Mouse (Mus musculus) erythroblast, embryonic 14.5 days (primary cell): Measurements from ENCODE around the gene Krt76. TPM values are rescaled to one million over a fixed set of nuclear protein-coding genes. Genes with fewer than 3 reads are reported as not detected.

Experiments used
- H3K27me3 ChIP-seq: 2 replicates; pipeline ENCODE4 v1.6.1; 2012; ENCODE audit warnings: inconsistent platforms; ENCODE audit not compliant: control insufficient read depth
- H3K36me3 ChIP-seq: 2 replicates; pipeline ENCODE4 v1.6.1; 2012; ENCODE audit warnings: mild to moderate bottlenecking, inconsistent platforms; ENCODE audit not compliant: control insufficient read depth
- H3K4me1 ChIP-seq: 2 replicates; pipeline ENCODE4 v1.6.1; 2012; ENCODE audit warnings: inconsistent platforms; ENCODE audit not compliant: control insufficient read depth
- H3K4me3 ChIP-seq: replicated peaks from 2 replicates; pipeline ENCODE3; 2012; ENCODE audit warnings: moderate library complexity, mild to moderate bottlenecking, inconsistent platforms
- H3K9me3 ChIP-seq: 2 replicates; pipeline ENCODE4 v1.6.1; 2012; ENCODE audit warnings: low read length, inconsistent platforms, mixed read lengths; ENCODE audit not compliant: control insufficient read depth
- GATA1 ChIP-seq: IDR thresholded peaks from 2 replicates; pipeline ENCODE4 v1.6.1; 2012; ENCODE audit warnings: low read length, inconsistent platforms, mixed read lengths
- TAL1 ChIP-seq: IDR thresholded peaks from 3 replicates; pipeline ENCODE4 v1.6.1; 2012; ENCODE audit warnings: low read length, inconsistent platforms, mixed read lengths
- polyA plus RNA-seq: library from polyadenylated mRNA; stranded (reverse); fragments of >175 nt; gene quantifications from 2 replicates; pipeline ENCODE4 v1.2.3, GENCODE M21; 2012

The Krt76 gene
- polyA plus RNA-seq, 1 experiment: not detected

DNA sequence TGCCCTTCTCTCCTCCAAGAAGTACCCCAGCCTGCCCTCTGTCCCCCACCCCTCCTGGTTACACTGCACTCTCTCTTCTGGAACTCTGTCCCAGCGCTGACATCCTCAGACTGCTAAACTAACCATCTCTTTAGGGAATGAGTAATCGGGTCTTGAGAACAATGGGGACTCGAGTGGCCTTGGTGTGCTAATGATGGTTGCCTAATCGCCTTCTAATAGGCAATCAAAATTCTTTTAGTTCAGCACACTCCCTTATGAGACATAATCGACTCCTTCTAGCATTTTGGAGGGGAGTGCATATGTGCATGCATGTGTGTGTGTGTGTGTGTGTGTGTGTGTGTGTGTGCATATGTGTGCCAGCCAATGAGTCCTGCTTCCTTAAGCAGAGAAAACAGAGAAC is 40.1 kb downstream of the Krt76 start:
- no peak for TF ChIP-seq GATA1
- H3K4me3 ChIP-seq: no peak overlapping the region
- peaks cover 11% of the 10 kb centered on the region for H3K27me3 ChIP-seq
- no peaks in the 10 kb centered on the region for H3K4me1 ChIP-seq
- no peaks in the 10 kb centered on the region for H3K9me3 ChIP-seq
- no peaks in the 10 kb centered on the region for H3K36me3 ChIP-seq

DNA sequence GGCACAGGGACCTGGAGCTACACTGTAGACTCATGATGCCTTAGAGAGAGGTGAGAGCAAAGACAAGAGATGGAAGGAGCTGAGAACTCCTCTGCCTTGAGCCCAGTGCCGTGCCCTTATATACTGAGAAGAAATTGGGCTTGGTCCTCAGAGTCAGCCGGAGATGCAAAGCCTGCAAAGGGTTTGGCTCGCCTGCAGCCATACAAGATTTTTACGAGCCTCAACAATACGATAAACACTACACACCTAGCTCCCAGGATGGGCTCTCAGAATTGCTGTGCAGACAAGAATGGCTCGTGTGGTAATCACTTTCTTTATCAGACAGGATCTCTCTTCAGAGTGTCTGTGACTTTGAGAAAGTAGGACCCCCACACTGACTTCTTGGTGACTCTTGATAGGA is 42.0 kb downstream of the Krt76 start, which contains the start of gene Krt1:
Gene Krt1 (minus strand): TSS at position 101 of the 400 bp plus-strand sequence.
- no peaks in the 10 kb centered on the region for H3K4me1 ChIP-seq
- H3K9me3 ChIP-seq: no peaks in the 10 kb centered on the region
- no peak for TF ChIP-seq GATA1
- TF ChIP-seq TAL1: no peak
- H3K27me3 ChIP-seq: peaks cover 23% of the 10 kb centered on the region
- no peak within 1 kb of the TSS for H3K4me3 ChIP-seq
- H3K36me3 ChIP-seq: no peaks in the 10 kb centered on the region

DNA sequence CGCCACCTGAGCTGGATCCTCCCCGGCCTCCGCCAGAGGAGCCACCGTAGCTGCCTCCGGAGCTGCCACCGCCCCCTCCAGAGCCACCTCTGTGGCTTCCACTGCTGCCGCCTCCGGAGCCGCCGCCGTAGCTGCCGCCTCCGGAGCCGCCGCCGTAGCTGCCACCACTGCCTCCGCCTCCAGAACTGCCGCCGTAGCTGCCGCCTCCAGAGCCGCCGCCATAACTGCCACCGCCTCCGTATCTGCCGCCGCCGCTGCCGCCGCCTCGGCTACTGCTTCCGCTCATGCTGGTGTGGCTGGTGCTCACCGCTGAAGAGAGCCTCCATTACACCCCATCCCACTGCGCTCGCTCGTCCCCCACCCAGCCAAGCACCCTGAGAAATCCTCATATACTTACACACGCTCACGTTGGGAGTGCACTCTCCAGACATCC is 46.7 kb downstream of the Krt76 start:
- Histone ChIP-seq H3K4me3 (no peak overlapping the region), H3K36me3 (no peaks in the 10 kb centered on the region), H3K27me3 (peaks cover 36% of the 10 kb centered on the region), H3K4me1 (no peaks in the 10 kb centered on the region), H3K9me3 (no peaks in the 10 kb centered on the region)
- no peak for TF ChIP-seq TAL1
- TF ChIP-seq GATA1: no peak

DNA sequence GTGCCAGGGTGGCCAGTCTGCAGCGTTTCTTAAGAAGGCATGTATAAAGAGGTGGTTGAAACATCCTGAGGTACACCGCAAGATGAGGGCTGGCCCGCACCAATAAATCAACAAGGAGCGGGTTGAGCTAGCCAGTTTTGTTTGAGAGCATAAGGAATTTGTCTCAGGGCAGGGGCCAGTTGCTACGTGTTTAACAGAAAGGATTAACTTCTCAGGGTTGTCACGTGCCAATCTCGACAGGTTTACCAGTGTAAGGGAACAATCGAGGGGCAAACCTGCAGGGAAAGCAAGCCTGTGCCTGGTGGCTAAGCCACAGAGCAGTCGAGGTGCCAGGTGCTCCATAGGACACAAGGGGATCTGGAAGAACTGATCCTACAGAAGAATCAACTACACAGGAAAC is 49.5 kb downstream of the Krt76 start:
- no peaks in the 10 kb centered on the region for H3K36me3 ChIP-seq
- peaks cover 36% of the 10 kb centered on the region for H3K27me3 ChIP-seq
- no peak for TF ChIP-seq TAL1
- TF ChIP-seq GATA1: no peak
- H3K4me1 ChIP-seq: no peaks in the 10 kb centered on the region
- H3K4me3 ChIP-seq: no peak overlapping the region
- no peaks in the 10 kb centered on the region for H3K9me3 ChIP-seq

DNA sequence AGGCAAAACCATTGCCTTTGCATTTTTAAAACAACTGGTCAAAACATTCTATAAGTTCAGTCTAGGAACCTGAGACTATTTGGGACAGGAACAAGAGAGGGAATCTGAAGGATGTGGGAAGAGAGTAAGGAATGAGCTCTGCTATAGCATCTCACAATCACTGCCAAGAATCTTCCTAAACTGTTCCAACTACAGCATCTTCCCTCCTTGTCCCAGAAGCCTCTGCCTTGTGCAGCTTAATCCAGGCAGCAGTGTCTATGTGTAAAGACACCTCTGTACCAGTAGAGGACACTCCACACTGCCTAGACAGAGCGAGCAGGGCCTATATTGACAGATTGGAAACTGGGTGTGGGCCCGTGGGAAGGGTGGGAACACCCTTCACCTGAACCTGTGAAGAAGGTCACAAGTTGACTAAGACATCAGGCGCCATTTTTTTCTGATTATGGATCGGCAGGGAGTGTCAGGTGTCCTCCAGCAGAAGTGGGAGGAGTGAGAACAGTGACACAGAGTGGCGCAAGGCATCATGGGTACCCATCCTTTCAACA is 57.9 kb downstream of the Krt76 start:
- H3K4me1 ChIP-seq: no peaks in the 10 kb centered on the region
- H3K27me3 ChIP-seq: no peaks in the 10 kb centered on the region
- no peaks in the 10 kb centered on the region for H3K9me3 ChIP-seq
- TF ChIP-seq GATA1 (no peak), TAL1 (no peak)
- H3K4me3 ChIP-seq: no peak overlapping the region
- H3K36me3 ChIP-seq: no peaks in the 10 kb centered on the region

Other genes with a start within 250 kb of the Krt76 start
- gene Gm5478, start 245.5 kb downstream of the Krt76 start, polyA plus RNA-seq: not detected in 2 replicates
- gene Krt6b, start 212.6 kb downstream of the Krt76 start, polyA plus RNA-seq: not detected in 2 replicates
- not detected in 2 replicates for gene Krt6a, start 198.6 kb downstream of the Krt76 start, polyA plus RNA-seq
- not detected in 2 replicates for gene Krt5, start 180.0 kb downstream of the Krt76 start, polyA plus RNA-seq
- not detected in 2 replicates for gene Krt71, start 149.8 kb downstream of the Krt76 start, polyA plus RNA-seq
- gene Krt72, start 106.5 kb downstream of the Krt76 start, polyA plus RNA-seq: not detected in 2 replicates
- gene Krt73, start 90.6 kb downstream of the Krt76 start, polyA plus RNA-seq: not detected in 2 replicates
- gene Krt2, start 74.8 kb downstream of the Krt76 start, polyA plus RNA-seq: not detected in 2 replicates
- gene Krt1, start 42.1 kb downstream of the Krt76 start, polyA plus RNA-seq: not detected in 2 replicates
- gene Krt77, start 23.2 kb downstream of the Krt76 start, polyA plus RNA-seq: not detected in 2 replicates
- not detected in 2 replicates for gene Krt4, start 31.8 kb upstream of the Krt76 start, polyA plus RNA-seq
- not detected in 2 replicates for gene Krt79, start 47.4 kb upstream of the Krt76 start, polyA plus RNA-seq
- gene Krt78, start 61.4 kb upstream of the Krt76 start, polyA plus RNA-seq: 0.01 TPM in 1 of 2 replicates, not detected in the other
- gene Krt8, start 111.6 kb upstream of the Krt76 start, polyA plus RNA-seq: 0.06 and 0.07 TPM in 2 replicates
- 0.13 TPM in 1 of 2 replicates, not detected in the other for gene Krt18, start 135.3 kb upstream of the Krt76 start, polyA plus RNA-seq
- 8.2 and 8.3 TPM in 2 replicates for gene Eif4b, start 180.9 kb upstream of the Krt76 start, polyA plus RNA-seq
- gene Tns2, start 207.5 kb upstream of the Krt76 start, polyA plus RNA-seq: 0.04 and 0.05 TPM in 2 replicates
- gene Spryd3, start 243.3 kb upstream of the Krt76 start, polyA plus RNA-seq: 1.1 and 1.4 TPM in 2 replicates